Mouse (Mus musculus) heart, embryonic 11.5 days (tissue): ENCODE measurements around the gene Gm867. TPM values are rescaled to one million over a fixed set of nuclear protein-coding genes. Genes with fewer than 3 reads are reported as not detected.

Experiments used
- ATAC-seq: fragments of 200-750 bp; cut with Nextera tagmentation; replicated peaks from 2 replicates; pipeline ENCODE4 v1.8.0; 2017; ENCODE audit warnings: moderate library complexity; ENCODE audit not compliant: insufficient number of reproducible peaks, low FRiP score, low TSS enrichment
- H3K27ac ChIP-seq: fragments of 300-500 bp; sonication (generic); 2 replicates; pipeline ENCODE4 v1.5.1; 2014; ENCODE audit warnings: mild to moderate bottlenecking, low read depth, low read length
- H3K27me3 ChIP-seq: fragments of 300-500 bp; sonication (generic); 2 replicates; pipeline ENCODE4 v1.6.1; 2014; ENCODE audit warnings: mild to moderate bottlenecking, low read length, mixed read lengths; ENCODE audit not compliant: control insufficient read depth, insufficient read depth
- H3K36me3 ChIP-seq: fragments of 300-500 bp; sonication (generic); 2 replicates; pipeline ENCODE4 v1.6.1; 2014; ENCODE audit warnings: mild to moderate bottlenecking, low read length, moderate library complexity, mixed read lengths; ENCODE audit not compliant: control insufficient read depth, insufficient read depth
- H3K4me1 ChIP-seq: fragments of 300-500 bp; sonication (generic); 2 replicates; pipeline ENCODE4 v1.6.1; 2014; ENCODE audit warnings: low read length; ENCODE audit not compliant: control insufficient read depth, insufficient read depth
- H3K4me2 ChIP-seq: fragments of 300-500 bp; sonication (generic); 2 replicates; pipeline ENCODE4 v1.6.1; 2014; ENCODE audit warnings: mild to moderate bottlenecking, moderate library complexity
- H3K4me3 ChIP-seq: fragments of 300-500 bp; sonication (generic); 2 replicates; pipeline ENCODE4 v1.5.1; 2014; ENCODE audit warnings: low read depth, low read length
- H3K9ac ChIP-seq: fragments of 300-500 bp; sonication (generic); 2 replicates; pipeline ENCODE4 v1.6.1; 2014; ENCODE audit warnings: mild to moderate bottlenecking, low read depth, low read length, moderate library complexity
- H3K9me3 ChIP-seq: fragments of 300-500 bp; sonication (generic); replicated peaks from 2 replicates; pipeline ENCODE4 v1.6.1; 2016; ENCODE audit warnings: low read length; ENCODE audit not compliant: control insufficient read depth
- WGBS: fragments of 180-500 bp; shearing (Covaris S2); extraction: QIAGEN DNeasy Blood & Tissue Kit; methylation state at CpG from one replicate; pipeline ENCODE4 v1.1.7; 2014; ENCODE audit not compliant: insufficient replicate concordance; 5-methylcytosine and 5-hydroxymethylcytosine counted together
- polyA plus RNA-seq: library from polyadenylated mRNA; unstranded; fragments of >200 nt; fragmentation: Nextera tagmentation; extraction: Ambion mirVana; gene quantifications from 2 replicates; pipeline ENCODE4 v1.2.1, GENCODE M21; 2014

Gene Gm867
- polyA plus RNA-seq, 1 experiment from 2014 or later: 2.8 TPM

DNA sequence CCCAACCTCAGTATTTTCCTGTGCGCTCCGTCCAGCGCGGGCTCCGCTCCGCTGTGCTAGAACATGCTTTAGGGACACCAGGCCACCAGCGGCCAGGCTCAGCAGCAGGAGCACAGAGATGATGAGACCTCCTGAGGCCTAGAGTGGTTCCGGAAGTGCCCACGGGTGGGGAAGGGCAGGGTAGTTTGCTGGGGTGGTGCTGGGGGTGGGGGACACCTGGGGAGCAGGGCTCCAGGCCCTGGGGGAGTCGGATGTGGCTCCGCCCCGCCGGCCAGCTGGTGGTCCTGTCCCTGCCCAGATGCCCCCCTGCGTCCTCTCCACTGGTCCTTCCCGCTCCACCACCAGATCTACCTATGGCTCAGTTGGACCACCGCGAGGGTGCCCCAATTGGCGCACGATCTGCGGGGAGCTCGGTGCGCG, 10.3 kb upstream of the Gm867 start:
- H3K27ac ChIP-seq: no peak overlapping the region
- WGBS: 2% methylated on average over 22 of the region's 23 CpGs

DNA sequence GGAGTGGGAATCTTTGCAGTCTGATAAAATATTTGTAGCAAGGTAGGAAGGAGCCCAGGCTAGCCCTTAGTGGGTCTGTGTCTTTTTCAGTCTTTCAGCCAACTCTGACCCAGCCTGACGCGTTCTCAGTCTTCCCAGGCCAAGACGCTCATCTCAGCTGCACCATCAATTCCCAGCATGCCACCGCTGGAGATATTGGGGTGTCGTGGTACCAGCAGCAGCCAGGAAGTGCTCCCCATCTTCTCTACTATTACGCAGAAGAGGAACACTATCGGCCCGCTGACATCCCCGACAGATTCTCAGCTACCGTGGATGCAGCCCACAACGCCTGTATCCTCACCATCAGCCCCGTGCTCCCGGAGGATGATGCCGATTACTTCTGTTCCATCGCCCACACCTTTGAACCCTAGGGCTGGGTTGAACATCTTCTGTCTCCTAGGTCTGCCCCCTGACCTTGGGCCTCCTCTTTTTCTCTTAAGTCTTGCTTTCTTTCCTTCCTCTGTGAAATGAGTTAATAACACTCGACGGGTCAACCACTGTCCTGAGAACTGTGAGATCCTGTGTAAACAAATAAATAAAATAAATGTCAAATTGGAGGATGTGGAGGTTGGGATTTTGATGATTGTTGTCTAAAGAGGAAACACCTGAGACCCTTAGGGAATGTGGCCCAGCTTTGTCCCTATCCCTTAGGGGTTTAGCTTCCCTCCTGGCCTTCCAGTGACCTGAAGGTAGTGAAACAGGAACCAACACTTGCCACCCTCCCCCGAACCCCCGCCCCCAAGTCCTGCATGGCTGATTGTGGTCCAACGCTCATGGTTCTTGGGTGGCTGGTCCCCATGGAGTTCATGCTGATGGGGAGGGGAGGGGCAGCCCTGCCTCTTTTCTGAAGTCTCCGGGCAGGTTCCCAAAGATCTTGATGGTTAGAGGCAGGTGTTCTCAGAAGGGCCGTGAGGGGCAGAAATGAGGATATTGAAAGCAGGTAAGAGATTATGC, 8.9 kb upstream of the Gm867 start:
- H3K36me3 ChIP-seq: no peaks in the 10 kb centered on the region
- no peak overlapping the region for H3K4me2 ChIP-seq
- no peaks in the 10 kb centered on the region for H3K9me3 ChIP-seq
- no peak overlapping the region for H3K4me3 ChIP-seq
- no peak overlapping the region for H3K9ac ChIP-seq
- H3K27me3 ChIP-seq: peaks cover 11% of the 10 kb centered on the region
- WGBS: 75% methylated on average over 22 of the region's 22 CpGs
- H3K4me1 ChIP-seq: no peaks in the 10 kb centered on the region; the same call in 1 of the 2 replicates
- no peak overlapping the region for H3K27ac ChIP-seq
- ATAC-seq: no peak

More for the DNA sequence above, 10.3 kb upstream of the Gm867 start:
- peak overlapping the region; percentile 98 for H3K4me2 ChIP-seq
- H3K4me1 ChIP-seq: no peaks in the 10 kb centered on the region
- H3K27me3 ChIP-seq: peaks cover 11% of the 10 kb centered on the region
- H3K9ac ChIP-seq: peak overlapping the region; percentile 68
- no peaks in the 10 kb centered on the region for H3K9me3 ChIP-seq
- no peaks in the 10 kb centered on the region for H3K36me3 ChIP-seq
- ATAC-seq: 0 out of 2 replicates have a peak, but pooled peaks have one; percentile 13
- peak overlapping the region; percentile 57 for H3K4me3 ChIP-seq

DNA sequence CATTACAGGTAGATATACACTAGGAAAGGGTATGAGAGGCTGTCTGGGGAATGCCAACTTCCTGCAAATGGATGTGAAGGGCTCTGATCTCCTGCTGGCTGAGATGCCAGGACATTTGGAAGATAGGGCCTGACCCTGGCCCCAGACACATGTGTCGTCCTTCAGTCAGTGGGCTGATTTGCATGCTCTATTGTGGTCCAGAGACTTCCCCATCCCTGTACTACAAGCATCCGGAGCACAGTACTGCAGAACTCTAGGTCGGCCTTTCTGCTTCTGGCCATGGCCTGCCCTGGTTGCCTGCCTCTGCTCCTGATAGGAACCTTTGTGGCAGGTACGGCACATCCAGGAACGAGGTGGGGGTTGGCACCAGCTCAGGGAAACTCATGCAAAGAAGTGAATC, 7.6 kb upstream of the Gm867 start:
- no peak overlapping the region for H3K4me2 ChIP-seq
- no peaks in the 10 kb centered on the region for H3K36me3 ChIP-seq
- WGBS: 77% methylated on average over 5 of the region's 5 CpGs
- no peaks in the 10 kb centered on the region for H3K9me3 ChIP-seq
- H3K9ac ChIP-seq: no peak overlapping the region
- H3K4me3 ChIP-seq: no peak overlapping the region
- peaks cover 9% of the 10 kb centered on the region for H3K27me3 ChIP-seq
- H3K27ac ChIP-seq: no peak overlapping the region
- no peak for ATAC-seq
- H3K4me1 ChIP-seq: no peaks in the 10 kb centered on the region; the same call in 1 of the 2 replicates

DNA sequence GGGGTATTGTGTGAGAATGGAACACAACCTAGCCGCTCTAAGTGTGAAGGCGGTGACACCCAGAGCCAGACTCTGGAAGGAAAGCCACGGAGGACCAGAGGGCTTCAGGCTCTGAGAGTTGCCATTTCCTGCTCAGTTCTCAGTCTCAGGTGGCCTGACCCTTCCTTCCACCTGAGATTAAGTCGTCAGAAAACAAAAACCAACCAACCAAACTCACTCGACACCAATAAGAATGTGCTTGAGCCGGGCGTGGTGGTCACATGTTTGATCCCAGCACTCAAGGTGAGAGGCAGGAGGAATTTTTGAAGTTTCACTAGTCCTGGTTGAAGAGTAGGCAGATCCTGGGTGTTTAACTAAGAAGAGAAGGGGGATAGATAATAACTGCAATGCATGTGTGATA, 5.4 kb upstream of the Gm867 start:
- Histone ChIP-seq H3K36me3 (no peaks in the 10 kb centered on the region), H3K27me3 (peaks cover 8% of the 10 kb centered on the region), H3K4me2 (no peak overlapping the region), H3K4me3 (no peak overlapping the region), H3K9me3 (no peaks in the 10 kb centered on the region), H3K27ac (no peak overlapping the region), H3K9ac (no peak overlapping the region), H3K4me1 (no peaks in the 10 kb centered on the region; the same call in none of the 2 replicates)
- no peak for ATAC-seq
- WGBS: 78% methylated on average over 7 of the region's 7 CpGs

DNA sequence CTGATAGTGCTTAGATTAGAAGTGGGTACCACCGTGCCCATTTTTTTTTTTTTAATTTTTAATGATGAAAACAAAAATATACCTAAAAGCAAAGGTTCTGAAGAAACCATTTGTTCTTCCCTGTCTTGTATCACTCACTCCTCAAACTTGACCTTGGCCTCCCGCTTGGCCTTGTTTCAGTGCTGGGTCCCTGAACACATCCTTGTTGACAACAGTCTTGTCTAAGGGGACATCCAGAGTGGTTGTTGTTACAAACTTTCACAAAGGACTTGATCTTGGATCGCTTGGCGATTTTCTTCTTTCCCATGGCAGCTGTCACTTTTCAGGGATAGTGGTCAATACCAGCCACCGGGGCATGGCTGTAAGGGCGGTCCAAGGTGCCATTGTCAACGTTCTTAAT, 4.7 kb upstream of the Gm867 start:
- no peak overlapping the region for H3K4me3 ChIP-seq
- H3K4me2 ChIP-seq: no peak overlapping the region
- H3K4me1 ChIP-seq: no peaks in the 10 kb centered on the region; the same call in none of the 2 replicates
- peaks cover 6% of the 10 kb centered on the region for H3K27me3 ChIP-seq
- H3K36me3 ChIP-seq: no peaks in the 10 kb centered on the region
- H3K9me3 ChIP-seq: no peaks in the 10 kb centered on the region
- ATAC-seq: no peak
- no peak overlapping the region for H3K9ac ChIP-seq
- no peak overlapping the region for H3K27ac ChIP-seq
- 90% methylated on average over 7 of the region's 7 CpGs for WGBS

DNA sequence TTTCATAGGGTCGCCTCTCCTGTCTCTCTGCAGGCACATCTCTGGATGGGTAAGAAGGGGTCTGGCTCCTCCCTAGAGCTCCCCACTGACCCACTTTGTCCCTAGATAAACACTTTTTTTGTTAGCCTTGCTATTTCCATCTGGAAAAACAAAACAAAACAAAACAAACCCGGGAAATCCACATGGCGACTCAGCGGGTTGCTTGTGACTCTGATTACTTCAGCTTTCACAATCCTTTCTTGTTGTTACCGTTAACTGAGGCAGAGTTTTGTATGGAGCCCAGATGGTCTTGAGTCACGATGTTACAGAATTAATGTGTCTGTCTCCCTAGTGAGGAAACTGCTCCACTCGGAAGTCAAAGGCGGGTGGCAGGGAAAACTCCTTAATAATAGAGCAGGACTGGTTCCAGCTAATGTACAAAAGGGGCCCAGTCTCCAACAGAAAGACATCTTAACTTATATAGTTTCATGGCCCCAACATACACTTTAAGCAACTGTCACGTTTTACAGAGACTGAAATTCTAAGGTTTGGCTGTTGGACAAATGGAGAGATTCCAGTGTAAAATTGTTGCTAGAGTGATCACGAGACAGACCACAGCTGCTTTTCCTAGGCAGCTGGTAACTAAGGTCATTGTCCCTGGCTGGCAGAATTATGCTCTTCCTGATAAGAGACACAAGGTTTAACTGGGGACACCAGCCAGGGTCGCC, 3.7 kb upstream of the Gm867 start:
- no peaks in the 10 kb centered on the region for H3K9me3 ChIP-seq
- no peak overlapping the region for H3K4me2 ChIP-seq
- H3K4me3 ChIP-seq: no peak overlapping the region
- H3K4me1 ChIP-seq: no peaks in the 10 kb centered on the region; the same call in none of the 2 replicates
- no peak overlapping the region for H3K27ac ChIP-seq
- no peaks in the 10 kb centered on the region for H3K27me3 ChIP-seq
- ATAC-seq: no peak
- H3K9ac ChIP-seq: no peak overlapping the region
- H3K36me3 ChIP-seq: no peaks in the 10 kb centered on the region
- 35% methylated on average over 11 of the region's 11 CpGs for WGBS

DNA sequence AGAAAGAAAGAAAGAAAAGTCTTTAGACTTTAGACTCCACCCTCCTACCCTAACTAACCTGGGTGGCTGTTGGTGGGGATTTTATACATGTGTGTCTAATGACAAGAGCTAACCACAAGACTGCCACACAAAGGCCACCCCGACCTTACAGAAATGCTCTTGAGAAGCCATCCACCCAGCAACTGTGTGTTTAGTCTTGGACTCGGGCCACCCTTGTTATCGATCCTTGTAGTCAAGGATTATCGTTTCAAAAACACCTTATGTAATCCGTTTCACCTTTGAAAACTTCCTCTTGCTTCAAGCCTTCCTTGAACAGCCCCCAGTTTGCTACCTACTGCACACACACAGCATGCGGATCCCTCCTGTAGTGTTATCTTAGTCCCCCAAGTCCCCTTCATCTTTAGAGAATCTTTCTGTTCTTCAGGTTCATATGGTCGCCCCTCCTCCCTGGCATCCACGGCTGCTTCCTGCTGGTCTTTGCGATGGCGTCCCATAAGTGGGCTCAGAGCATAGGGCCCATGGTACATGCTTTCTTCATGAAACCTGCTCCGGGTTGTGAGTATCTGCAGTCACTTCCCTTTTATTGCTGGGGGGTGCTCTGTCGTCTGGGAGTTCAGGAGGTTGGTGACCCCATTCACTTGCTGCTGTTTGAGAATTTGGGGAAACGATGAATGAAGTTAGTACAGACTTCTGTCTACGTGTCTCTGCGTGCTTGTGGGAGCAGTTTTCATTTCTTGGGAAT, 2.4 kb upstream of the Gm867 start, which contains the start of gene Vpreb3:
Gene Vpreb3 (plus strand): TSS at position 322 of the 742 bp plus-strand sequence.
- WGBS: 72% methylated on average over 15 of the region's 15 CpGs
- Histone ChIP-seq H3K36me3 (no peaks in the 10 kb centered on the region), H3K27ac (no peak within 1 kb of the TSS), H3K9ac (no peak within 1 kb of the TSS), H3K4me3 (no peak within 1 kb of the TSS), H3K4me2 (no peak within 1 kb of the TSS), H3K4me1 (peaks cover 2% of the 10 kb centered on the region), H3K9me3 (no peaks in the 10 kb centered on the region), H3K27me3 (no peaks in the 10 kb centered on the region)
- no peak for ATAC-seq
